Mouse (Mus musculus): Measurements from ENCODE around the gene Mrgprb3. TPM values are rescaled to one million over a fixed set of nuclear protein-coding genes. Genes with fewer than 3 reads are reported as not detected.

Gene Mrgprb3
- polyA plus RNA-seq (2012; ENCODE audit: insufficient read depth, insufficient read length, missing spikeins) = not detected in 2 replicates

DNA sequence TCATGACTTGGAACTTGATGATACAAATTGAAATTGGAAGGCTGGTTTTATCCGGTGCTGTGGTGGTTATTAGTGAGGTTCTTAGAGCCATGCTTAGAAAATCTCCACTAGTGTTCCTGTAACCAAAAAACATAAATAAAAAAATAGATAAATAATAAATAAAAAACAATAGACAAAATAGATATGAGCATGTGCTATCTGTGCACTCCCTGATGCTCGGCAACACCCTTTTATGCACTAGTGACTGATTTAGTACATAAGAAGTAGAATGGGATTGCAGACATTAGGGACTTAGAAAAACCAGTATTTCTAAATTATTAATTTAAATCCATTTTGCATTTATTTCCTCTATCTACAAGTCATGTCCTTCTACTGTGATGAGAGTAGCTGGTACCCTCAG, at the start of gene Mrgprb3:
Gene Mrgprb3 (minus strand): TSS at position 101 of the 400 bp plus-strand sequence.
- no peak within 1 kb of the TSS for H3K4me3 ChIP-seq (ENCODE audit: insufficient read depth, low read depth, low read length)
- no peak within 1 kb of the TSS for H3K27ac ChIP-seq (replicated peaks; ENCODE audit: low read depth, low read length)
- H3K4me1 ChIP-seq (ENCODE audit: control insufficient read depth, insufficient read depth, insufficient read length, low read length) = no peaks in the 10 kb centered on the region

Other genes with a start within 250 kb of the Mrgprb3 start
- 1.6 and 1.7 TPM in 2 replicates for gene Mrgprb1, start 187.5 kb downstream of the Mrgprb3 start, polyA plus RNA-seq (2012; ENCODE audit: insufficient read depth, insufficient read length, missing spikeins)
- not detected in 2 replicates for gene Mrgprx2, start 144.5 kb downstream of the Mrgprb3 start, polyA plus RNA-seq (2012; ENCODE audit: insufficient read depth, insufficient read length, missing spikeins)
- not detected in 2 replicates for gene Mrgprb2, start 85.7 kb downstream of the Mrgprb3 start, polyA plus RNA-seq (2012; ENCODE audit: insufficient read depth, insufficient read length, missing spikeins)
- gene Zdhhc13, start 145.2 kb upstream of the Mrgprb3 start, polyA plus RNA-seq (2012; ENCODE audit: insufficient read depth, insufficient read length, missing spikeins) = 2.8 and 3.1 TPM in 2 replicates
- gene Csrp3, start 204.2 kb upstream of the Mrgprb3 start, polyA plus RNA-seq (2012; ENCODE audit: insufficient read depth, insufficient read length, missing spikeins) = 9.8 and 11.2 TPM in 2 replicates
- not detected in 2 replicates for gene E2f8, start 237.8 kb upstream of the Mrgprb3 start, polyA plus RNA-seq (2012; ENCODE audit: insufficient read depth, insufficient read length, missing spikeins)

Measured in brown adipose tissue, adult 24 weeks (tissue).